Mouse (Mus musculus) MEL (cell line): ENCODE measurements around the gene Cbx4.

ENCODE experiments used
- CTCF ChIP-seq, 3 experiments: IDR thresholded peaks in 2 of 3; conservative IDR thresholded peaks in 1 of 3; 2 replicates each; pipeline ENCODE4 v1.5.1; 2011 to 2012; ENCODE audit warnings: low read length in 3 of 3, low read depth in 2 of 3, mild to moderate bottlenecking in 2 of 3, improper control_type of control experiment in 1 of 3, inconsistent platforms in 1 of 3, mixed read lengths in 1 of 3, moderate library complexity in 1 of 3; ENCODE audit not compliant: control insufficient read depth in 1 of 3, insufficient read depth in 1 of 3, poor library complexity in 1 of 3, severe bottlenecking in 1 of 3
- E2F4 ChIP-seq: IDR thresholded peaks from 2 replicates; pipeline ENCODE4 v1.6.1; 2011; ENCODE audit warnings: low read depth, low read length, improper control_type of control experiment, borderline replicate concordance
- EP300 ChIP-seq, 2 experiments: IDR thresholded peaks; 2 replicates each; pipeline ENCODE4 v1.6.1; 2011; ENCODE audit warnings: improper control_type of control experiment in 2 of 2, low read length in 2 of 2, low read depth in 1 of 2, mild to moderate bottlenecking in 1 of 2
- GABPA ChIP-seq: IDR thresholded peaks from 2 replicates; pipeline ENCODE4 v1.6.1; 2012; ENCODE audit warnings: low read depth, mild to moderate bottlenecking, inconsistent platforms, low read length, improper control_type of control experiment, moderate library complexity
- KAT2A ChIP-seq: conservative IDR thresholded peaks from 2 replicates; pipeline ENCODE4 v1.6.1; 2012; ENCODE audit warnings: low read depth, low read length, improper control_type of control experiment, inconsistent platforms
- MYC ChIP-seq: IDR thresholded peaks from 2 replicates; pipeline ENCODE4 v1.6.1; 2011; ENCODE audit warnings: low read depth, mild to moderate bottlenecking, low read length, improper control_type of control experiment, moderate library complexity
- NRF1 ChIP-seq: IDR thresholded peaks from 2 replicates; pipeline ENCODE4 v1.6.1; 2014; ENCODE audit warnings: low read depth, mild to moderate bottlenecking, inconsistent platforms, low read length, improper control_type of control experiment, moderate library complexity; ENCODE audit not compliant: poor library complexity, insufficient read depth, severe bottlenecking
- POLR2A ChIP-seq, 2 experiments: IDR thresholded peaks; 2 replicates each; pipeline ENCODE4 v1.6.1; 2011 to 2012; ENCODE audit warnings: low read length in 2 of 2, mild to moderate bottlenecking in 2 of 2, control low read depth in 1 of 2, improper control_type of control experiment in 1 of 2, low read depth in 1 of 2, moderate library complexity in 1 of 2; ENCODE audit not compliant: control insufficient read depth in 1 of 2, insufficient read depth in 1 of 2, poor library complexity in 1 of 2
- SIN3A ChIP-seq: IDR thresholded peaks from 2 replicates; pipeline ENCODE4 v1.6.1; 2012; ENCODE audit warnings: low read length, improper control_type of control experiment, inconsistent platforms
- TCF12 ChIP-seq: IDR thresholded peaks from 2 replicates; pipeline ENCODE4 v1.6.1; 2014; ENCODE audit warnings: low read depth, mild to moderate bottlenecking, inconsistent platforms, low read length, improper control_type of control experiment, moderate library complexity
- ZKSCAN1 ChIP-seq: IDR thresholded peaks from 2 replicates; pipeline ENCODE4 v1.6.1; 2012; ENCODE audit warnings: low read depth, mild to moderate bottlenecking, inconsistent platforms, low read length, improper control_type of control experiment, moderate library complexity

GRCm38 (mm10) chr11:119082638-119083599 is 3.1 kb downstream of the Cbx4 start:
- TF ChIP-seq SIN3A = no peak
- TF ChIP-seq TCF12 = no peak
- no peak for TF ChIP-seq MYC
- no peak for TF ChIP-seq NRF1
- no peak for TF ChIP-seq CTCF (IDR thresholded peaks at IDR 0.05 in 2 of 3, conservative IDR thresholded peaks at IDR 0.05 in 1 of 3; ENCODE audit: control insufficient read depth in 1 of 3, insufficient read depth in 1 of 3, low read depth in 2 of 3, low read length in 3 of 3, poor library complexity in 1 of 3, severe bottlenecking in 1 of 3)
- TF ChIP-seq E2F4 = no peak
- TF ChIP-seq POLR2A (IDR thresholded peaks at IDR 0.05; ENCODE audit: control insufficient read depth in 1 of 2, insufficient read depth in 1 of 2, low read depth in 1 of 2, low read length in 2 of 2, poor library complexity in 1 of 2) = no peak; a peak in 1 of 4 replicates
- TF ChIP-seq EP300 (IDR thresholded peaks at IDR 0.05; ENCODE audit: low read depth in 1 of 2, low read length in 2 of 2) = no peak
- TF ChIP-seq ZKSCAN1 = no peak
- no peak for TF ChIP-seq KAT2A
- TF ChIP-seq GABPA = no peak
